8 mouse cellular contexts compared by ENCODE assay signal in genomic region chr15:81856030-81856790, GRCm38 (mm10). TPM values are rescaled to one million over a fixed set of nuclear protein-coding genes. Genes with fewer than 3 reads are reported as not detected.
DNase-seq lines count a peak whose midpoint lies in the region; ATAC-seq lines count a peak whose summit lies in the region.

No protein-coding gene starts in this region.

- peak; percentile 95 for DNase-seq in NIH3T3 (ENCODE audit: low read depth)
- peak; percentile 87 for DNase-seq in cerebellum, adult 8-10 months
- peak; percentile 90 for DNase-seq in forelimb bud, embryonic 11.5 days (ENCODE audit: low read depth, low spot score)
- peak; percentile 72 to 81 for DNase-seq in layer of hippocampus, postnatal 10 days (ENCODE audit: low spot score in 2 of 2)
- peak; percentile 91 for DNase-seq in lung, postnatal 10 days
- DNase-seq in ovary, postnatal 36 days (ENCODE audit: low spot score) = peak; percentile 82
- DNase-seq in thymus, postnatal 14 days = peak; percentile 85

- ATAC-seq in hematopoietic stem cell, adult 5-6 weeks (replicated peaks in 1 of 2; ENCODE audit: insufficient read depth in 1 of 2, low FRiP score in 2 of 2, low TSS enrichment in 1 of 2, low read depth in 1 of 2, poor library complexity in 2 of 2, severe bottlenecking in 2 of 2) = peak; percentile 63

RNA-seq across cellular contexts. Expression of gene Tob2, which starts 2.4 kb away (rescaled TPM):
- 36.6 and 38.4 TPM in 2 replicates for total RNA-seq in hematopoietic stem cell, adult 5-6 weeks (2017)
- total RNA-seq in layer of hippocampus, postnatal 10 days (2021) = 10 to 100 TPM; 25.2 to 31.9 TPM

RNA-seq across cellular contexts. Expression of gene Phf5a, which starts 15.5 kb away (rescaled TPM):
- 35.5 and 56.0 TPM in 2 replicates for total RNA-seq in hematopoietic stem cell, adult 5-6 weeks (2017)
- total RNA-seq in layer of hippocampus, postnatal 10 days (2021) = 10 to 100 TPM; 44.9 to 49.2 TPM

RNA-seq across cellular contexts. Expression of gene Aco2, which starts 15.9 kb away (rescaled TPM):
- total RNA-seq in hematopoietic stem cell, adult 5-6 weeks (2017) = 98.4 and 130 TPM in 2 replicates
- 100 to 1,000 TPM; 396 to 417 TPM for total RNA-seq in layer of hippocampus, postnatal 10 days (2021)

RNA-seq across cellular contexts. Expression of gene Tef, which starts 54.0 kb away (rescaled TPM):
- total RNA-seq in hematopoietic stem cell, adult 5-6 weeks (2017) = 18.6 and 28.9 TPM in 2 replicates
- total RNA-seq in layer of hippocampus, postnatal 10 days (2021) = 100 to 1,000 TPM; 125 to 148 TPM

Comparison
In these comparisons a context has a peak if more than half of its experiments do, and no peak if none do; other contexts are left out.
1. Peak in every context shown above with its lines: DNase-seq and ATAC-seq.